Mouse (Mus musculus) c-Kit-positive CD71-positive TER-119-positive erythroid progenitor cells, embryonic 14.5 days (primary cell): Measurements from ENCODE around the gene Dcps.
"Not testable (repeated sequence)": the region's sequence is repeated elsewhere in the genome, so short reads cannot be mapped to it uniquely, and the experiment has no call there.

Source experiments
- DNase-seq: peaks from one replicate; pipeline ENCODE4 v3.0.0-alpha.2; 2013; ENCODE audit warnings: low spot score

The Dcps gene

DNA sequence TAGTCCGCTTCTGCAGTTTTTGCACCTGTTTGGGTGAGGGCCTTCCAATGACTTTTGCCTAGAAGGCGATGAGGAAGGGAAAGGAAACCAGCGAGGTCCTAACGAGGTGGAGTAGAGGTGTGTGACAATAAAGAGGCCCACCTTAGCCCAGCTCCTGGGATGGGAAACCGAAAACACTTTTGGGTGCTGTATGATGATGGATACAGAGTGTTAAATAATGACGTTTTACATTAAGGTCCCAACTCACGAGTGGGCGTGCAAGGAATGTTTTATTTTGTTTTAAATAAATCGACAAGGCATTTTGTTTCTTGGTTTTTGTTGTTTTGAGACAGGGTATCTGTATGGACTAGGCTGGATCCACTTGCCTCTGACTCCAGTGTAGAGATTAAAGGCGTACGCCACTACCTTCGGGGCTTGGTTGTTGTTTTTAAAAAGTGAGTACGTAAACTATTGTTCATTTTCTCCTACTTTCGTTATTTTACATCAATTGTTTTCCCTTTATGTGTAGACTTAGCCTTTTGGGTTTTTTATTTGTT, 331 bp upstream of the Dcps start:
- no peak for DNase-seq

DNA sequence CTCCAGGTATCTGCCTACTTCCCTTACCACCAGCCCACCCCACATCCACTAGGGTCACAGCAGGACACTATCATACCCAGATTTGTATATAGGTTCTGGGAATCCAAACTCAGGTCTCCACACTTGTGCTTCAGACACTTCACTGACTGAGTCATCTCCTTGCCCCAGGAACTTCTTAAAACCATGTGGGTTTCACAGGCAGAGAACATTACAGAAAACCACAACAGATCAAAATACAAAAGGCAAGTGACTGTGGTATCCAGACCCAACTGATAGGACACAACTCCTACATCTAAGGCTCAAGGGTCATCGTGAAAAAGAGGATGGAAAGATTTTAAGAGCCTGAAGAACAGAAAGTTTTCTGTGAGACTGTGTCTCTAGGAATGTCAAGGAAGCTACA, 2.5 kb downstream of the Dcps start:
- DNase-seq, result no peak

DNA sequence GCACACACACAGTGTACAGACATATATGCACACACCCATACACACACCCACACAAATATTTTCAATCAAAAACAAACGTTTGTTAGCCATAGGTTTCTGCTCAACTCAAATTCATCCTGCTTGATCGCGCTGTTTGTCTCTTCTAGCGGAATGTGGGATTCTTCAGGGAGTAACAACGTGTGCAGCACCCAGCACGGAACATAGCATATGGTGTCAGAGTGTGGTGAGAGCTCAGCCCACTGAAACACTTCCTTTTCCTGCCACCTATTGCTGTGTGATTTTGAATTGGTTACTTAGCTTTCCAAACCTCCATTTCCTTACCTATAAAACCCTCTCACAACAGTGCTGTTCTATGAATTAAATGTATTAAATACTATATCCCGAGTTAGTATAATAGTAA, 5.8 kb downstream of the Dcps start:
- no peak for DNase-seq

DNA sequence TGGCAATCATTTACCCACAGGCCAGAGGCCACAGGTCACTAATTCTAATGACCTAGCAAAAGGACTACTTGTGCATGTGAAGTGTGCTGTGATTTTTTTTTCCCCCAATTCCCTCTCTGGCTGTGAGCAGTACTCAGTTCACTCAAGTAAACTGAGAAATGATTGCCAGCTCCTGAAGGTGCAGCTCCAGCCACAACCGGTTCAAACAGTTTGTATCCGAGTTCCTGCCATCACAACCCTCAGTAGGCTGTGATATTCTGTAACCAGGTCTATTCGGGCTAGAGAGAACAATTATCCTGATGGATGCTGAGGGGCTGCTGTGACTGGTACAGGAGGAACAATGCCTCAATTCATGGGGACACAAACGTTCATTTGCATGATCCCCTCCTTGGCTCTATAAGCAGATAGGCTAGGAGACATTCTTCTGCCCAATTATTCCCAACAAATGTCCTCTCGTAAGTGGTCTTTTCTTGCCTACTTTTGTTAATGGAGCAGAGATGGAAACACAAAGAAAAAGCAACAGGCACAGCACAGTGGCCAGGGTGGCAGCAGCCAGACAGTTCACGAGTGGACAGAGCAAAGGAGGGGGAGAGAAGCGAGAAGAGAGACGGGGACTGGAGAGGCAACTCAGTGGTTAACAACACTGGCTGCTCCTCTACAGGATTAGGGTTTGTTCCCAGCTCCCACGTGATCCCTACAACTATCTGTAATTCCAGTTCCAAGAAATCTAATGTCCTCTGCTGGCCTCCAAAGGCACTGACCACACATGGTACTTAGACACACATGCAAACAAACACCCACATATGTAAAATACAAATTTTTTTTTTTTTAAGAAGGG, 8.8 kb downstream of the Dcps start:
- no peak for DNase-seq

DNA sequence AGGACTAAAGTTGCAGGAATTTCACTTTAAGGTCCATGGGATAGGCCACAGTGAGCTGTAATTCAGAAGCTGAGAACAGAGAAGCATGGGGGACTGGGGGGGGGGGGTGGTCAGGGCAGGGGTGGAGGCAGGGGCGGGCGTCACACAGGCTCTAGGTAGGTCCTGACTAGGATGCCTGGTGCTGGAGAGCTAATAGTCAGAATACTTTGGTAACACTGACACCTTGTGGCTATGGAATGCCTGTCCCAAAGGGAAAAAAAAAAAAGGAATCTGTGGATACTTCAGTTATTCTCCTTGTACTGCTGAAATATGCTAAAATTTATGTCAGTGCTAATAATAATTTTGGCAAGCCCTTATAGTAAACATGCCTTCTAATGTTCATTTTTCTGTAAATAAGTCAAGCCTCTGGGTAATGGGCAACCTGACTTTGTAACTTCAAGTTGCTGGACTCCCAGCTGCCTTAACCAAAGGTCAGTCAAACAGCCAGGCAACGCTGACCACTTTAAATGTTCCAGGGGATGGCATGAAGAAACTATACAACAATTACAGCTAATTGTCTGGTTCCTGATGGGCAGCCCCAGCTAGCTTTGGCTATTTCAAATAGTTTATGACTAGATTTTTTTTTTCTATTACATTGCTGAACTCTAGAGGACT, 9.6 kb downstream of the Dcps start:
- peak; percentile 29 for DNase-seq

DNA sequence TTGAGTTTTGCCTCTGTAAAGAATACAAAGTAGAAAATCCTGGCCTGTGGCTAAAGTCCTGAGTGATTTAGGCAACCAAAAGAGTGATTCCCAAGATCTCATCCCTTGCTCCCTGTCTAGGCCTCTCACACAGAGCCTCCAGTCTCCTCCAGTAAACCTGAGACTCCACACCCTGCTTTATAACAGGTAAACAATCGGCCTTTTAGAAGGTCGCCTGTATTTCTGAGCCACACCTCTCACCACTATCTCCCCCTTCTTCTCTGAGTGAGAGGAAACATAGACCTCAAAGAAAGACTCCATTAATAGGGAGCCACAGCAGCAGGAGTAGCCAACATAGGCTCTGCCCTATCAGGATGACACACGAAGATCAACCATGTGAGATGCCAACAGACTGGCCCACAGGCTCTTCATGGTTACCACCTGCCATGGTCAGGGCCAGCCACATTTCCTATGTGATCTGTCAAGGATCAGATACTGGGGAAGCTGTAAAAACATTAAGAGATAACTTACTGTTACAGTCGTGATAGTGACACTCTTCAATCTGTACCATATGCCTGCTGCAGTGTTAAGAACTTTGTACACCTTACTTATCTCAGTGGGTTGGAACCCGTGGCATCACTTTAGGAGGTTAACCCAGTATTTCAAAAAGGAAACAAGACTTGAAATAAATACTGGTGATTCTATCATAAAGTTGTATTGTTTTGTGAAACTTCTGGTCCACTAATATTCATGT, 11.6 kb downstream of the Dcps start:
- no peak for DNase-seq

DNA sequence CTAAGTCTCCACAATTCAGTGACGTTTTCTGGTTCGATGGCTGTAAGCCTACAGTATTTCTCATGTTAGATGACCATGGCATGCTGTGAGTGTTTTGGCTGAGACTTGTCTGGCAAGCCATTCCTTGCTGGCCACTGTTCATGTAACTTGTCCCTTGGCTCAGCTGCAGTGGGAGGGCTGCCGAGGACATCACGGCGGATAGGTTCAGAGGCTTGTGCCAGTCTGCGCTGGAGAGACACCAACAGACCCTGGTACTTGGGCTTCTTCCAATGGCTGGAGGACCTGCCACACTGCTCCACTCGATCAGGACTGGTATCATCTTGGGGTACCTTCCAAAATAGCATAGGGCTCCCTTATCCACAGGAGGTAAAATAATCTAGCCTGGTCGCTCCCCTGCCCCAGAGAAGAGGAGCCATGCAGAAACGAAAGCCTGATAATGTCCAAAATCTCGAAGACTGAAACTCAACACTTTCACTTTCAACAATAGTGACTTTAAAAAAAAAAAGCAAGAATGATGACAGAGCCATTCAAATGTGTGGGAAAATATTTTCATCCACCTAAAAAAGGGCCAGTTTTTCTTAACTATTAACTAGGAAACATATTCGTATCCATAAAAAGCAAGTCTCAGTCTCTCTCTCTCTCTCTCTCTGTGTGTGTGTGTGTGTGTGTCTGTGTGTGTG, 12.7 kb downstream of the Dcps start:
- DNase-seq, result no peak

DNA sequence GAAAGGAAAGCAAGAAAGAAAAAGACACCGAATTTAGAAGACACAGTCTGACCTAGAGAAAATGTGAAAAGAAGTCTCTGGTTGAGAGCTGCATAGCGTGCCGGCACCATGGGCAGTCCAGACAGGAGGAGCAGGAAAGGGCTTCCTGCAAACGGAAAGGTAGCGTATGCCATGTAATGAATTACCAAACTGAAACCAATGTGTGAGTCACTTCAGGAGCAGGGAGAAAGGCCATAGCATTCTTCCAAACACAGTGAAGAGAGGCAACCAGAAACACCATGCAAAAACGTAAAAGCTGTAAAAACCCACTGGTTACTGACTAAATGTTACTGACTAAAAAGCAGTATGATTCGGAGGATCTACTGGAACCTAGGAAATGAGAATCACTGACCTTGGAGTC, 14.1 kb downstream of the Dcps start:
- DNase-seq, result no peak

DNA sequence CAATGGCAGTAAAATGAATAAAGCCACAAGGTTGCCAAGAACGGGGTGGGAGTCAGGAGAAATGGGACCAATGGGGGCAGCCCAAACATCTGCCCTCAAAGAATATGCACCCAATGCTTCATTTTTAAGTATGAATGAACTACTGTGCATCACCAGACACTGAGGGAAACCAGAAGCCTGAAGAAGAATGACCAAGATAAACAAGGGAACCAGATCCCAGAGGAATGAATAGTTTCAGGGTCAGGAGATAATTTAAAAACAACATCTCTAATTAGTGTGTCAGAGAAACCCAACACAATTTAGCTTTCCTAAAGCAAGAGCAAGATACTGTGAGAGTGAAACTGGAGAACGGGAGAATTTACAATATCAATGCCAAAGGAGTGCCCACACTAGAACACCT, 15.2 kb downstream of the Dcps start:
- DNase-seq, result no peak

DNA sequence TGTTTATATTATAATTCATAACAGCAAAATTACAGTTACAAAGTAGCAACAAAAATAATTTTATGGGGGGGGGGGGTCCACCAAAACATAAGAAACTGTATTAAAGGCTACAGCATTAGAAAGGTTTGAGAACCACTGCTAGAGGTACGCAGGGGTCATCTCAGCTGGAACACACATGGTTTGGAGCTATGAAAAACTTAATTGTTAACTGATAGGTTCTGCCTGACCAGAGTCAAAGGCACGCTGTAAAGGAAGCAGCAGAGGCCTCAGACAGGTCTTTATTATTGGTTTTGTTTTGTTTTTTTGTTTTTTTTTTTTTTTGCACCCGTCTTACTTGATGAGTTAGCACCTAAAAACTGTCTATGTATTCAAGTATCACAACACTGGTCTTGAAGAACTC, 17.4 kb downstream of the Dcps start:
- DNase-seq, result no peak

DNA sequence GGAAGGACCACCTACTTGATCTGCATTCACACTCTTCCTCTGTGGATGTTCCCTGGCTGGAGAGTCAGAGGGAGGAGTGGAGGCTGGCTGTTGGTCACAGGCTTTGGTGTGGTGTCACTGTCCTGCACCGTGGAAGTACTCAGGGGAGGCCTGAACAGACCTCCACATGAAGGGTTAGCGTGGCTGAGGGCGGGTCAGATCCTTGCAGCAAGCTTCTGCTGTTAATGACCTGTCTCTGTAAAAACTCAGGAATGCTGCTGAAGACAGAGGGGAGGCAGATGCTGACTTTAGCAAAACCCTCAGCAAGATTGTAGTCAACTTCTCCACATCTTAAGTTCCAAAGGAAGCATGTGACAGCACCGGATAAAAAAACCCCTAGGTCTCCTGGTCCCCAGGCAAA, 19.0 kb downstream of the Dcps start:
- DNase-seq, result no peak

DNA sequence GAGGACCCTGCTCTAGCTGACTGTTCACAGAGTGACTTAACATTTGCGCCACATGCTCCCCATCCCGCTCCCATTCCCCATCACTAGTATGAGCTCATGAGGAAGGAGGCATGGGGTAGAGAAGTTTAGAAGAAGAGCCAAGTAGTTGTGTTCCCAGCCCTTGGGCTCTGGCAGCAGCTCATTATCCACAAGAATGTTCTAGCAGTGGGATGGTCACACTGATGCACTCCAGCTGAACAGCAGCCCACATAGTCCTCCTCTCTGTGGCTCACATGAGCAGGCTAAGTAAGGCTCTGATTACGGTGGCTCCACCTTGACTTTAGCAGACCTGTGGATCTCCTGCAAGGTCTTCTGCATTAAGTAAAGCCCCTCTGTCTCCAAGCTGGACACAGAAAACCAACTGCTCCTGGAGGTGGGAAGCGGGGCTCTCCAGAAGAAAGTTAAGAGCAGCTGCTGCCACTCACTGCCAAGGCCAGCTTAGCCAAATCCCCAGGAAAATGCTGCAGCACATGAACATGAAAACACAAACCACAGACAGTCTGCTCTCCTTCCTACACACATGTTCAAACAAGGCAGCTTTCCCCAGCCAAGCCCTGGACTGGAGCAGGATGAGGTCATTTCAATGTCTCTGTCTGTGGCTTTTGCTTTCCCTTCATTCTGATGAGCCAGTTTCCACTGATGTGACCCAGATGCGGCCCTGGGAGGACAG, 19.7 kb downstream of the Dcps start:
- DNase-seq, result no peak

DNA sequence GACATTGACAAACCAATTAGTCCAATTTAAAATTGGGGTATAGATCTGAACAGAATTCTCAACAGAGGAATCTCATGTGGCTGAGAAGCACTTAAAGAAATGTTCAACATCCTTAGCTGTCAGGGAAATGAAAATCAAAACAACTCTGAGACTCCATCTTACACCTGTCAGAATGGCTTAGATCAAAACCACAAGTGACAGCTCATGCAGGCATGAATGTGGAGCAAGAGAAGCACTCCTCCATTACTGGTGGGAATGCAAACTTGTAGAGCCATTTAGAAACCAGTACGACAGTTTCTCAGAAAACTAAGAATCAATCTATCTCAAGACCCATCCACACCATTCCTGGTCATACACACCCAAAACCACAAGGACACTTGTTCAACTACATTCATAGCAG, 22.9 kb downstream of the Dcps start:
- DNase-seq, result no peak

DNA sequence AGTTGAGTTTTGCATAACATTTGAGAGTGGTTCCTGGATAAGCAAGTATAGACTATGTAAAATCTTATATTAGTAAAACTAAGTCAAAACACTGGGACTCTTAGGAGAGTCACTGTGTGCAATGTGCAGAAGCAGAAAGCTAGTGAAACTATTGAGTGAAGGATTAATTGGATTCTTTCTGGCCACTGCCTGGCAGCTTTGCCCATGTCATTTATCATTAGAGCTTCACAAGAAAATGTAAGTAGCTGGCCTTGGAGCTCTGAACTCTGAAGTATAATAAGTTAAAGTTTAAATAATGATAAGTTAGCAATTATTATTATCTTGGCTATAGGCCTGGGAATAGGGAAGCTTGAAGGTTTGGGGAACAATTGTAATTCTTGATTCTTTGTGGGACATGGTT, 27.0 kb downstream of the Dcps start:
- DNase-seq, result not testable (repeated sequence)

DNA sequence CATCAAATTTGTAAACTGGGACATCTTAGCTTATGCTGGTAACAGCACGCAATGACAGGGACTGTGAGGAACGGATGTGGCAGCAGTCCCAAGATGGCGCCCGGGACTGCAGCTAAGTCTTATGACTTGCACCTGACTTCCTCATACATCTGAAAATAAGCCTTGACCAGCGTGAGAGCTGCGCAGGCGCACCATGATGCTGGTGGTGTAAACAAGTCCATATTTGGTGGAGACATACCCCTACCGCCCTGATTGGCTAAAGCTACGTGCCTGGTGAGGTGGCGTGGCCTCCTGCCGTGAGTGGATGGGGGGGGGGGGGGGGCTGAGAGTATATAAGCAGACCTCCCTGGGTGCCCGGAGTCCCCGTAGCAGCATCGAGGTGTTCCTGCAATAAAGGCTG, 28.6 kb downstream of the Dcps start:
- DNase-seq, result not testable (repeated sequence)

DNA sequence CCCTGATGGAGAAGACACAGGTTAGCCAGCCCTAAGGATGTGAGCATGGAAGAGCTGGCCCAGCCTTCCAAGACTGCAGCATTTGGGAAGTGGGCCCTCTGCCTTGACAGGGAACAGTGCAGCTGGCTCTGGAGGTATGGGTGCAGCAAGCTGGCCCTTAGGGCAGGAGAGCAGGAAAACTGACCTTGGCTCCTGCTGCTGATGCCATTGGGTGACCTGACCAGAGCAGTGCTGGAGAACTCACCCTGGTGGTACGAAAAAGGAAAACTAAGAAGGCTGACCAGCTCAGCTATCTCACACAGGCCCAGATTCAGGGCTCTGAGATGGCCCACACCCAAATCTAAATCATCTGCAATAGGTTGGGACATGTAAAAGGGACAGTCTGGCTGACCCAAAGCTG, 30.0 kb downstream of the Dcps start:
- no peak for DNase-seq

DNA sequence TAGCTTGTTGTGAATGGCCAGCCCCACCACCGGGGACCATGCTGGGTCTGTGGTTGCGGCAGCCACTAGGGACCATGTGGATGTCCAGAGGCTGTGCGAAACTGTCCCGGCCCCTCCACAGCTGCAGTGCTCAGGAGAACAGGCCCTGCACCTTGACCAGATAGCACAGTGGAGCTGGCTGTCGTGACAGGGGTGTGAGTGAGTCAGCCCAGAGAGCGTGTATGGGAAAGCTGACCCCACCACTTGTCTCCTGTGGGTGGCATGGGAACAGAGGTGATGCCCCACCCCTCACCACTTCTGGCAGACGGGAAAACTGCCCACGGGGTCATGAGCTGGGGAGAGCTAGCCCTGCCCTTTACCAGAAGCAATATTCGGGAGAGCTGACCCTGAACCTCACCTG, 30.7 kb downstream of the Dcps start:
- DNase-seq, result no peak

DNA sequence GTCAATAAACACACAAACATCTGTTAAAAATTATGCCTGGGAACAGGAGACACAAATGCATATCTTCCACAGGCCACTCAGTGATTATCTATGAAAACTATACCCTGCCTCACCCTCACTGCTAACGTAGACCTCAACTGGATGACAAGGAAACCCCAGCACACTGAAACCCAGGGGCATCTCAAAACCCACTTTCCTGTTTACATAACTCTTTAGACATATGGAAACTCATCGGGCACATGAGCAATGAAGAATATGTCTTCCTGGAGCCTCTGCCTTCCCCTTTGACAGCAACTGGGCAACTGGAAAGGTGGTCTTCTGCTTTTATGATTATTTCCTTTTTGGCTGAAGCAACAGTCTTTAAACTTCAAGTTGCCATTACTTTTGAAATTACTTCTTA, 33.6 kb downstream of the Dcps start:
- no peak for DNase-seq

DNA sequence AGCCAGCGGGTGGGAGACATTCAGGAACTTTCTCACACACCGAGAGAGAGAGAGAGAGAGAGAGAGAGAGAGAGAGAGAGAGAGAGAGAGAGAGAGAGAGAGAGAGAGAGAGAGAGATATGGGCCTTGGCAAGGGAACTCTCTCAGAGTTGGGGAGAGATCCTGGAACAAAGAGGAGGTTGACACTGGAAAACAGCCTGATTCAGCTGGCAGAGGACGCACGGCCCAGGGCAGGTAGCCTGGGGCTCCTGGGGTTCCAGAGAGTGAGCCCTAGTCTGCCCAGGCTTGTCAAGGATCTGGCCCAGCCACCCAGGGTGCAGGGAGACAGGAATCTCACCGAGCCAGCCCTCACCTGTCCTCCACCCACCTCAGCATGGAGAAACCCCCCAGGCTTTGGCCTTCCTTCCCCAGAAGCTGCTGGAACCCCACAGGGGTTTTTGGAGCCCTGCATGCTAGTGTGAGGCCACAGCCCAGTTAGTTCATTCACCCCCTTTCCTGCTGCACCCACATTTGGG, 36.6 kb downstream of the Dcps start:
- no peak for DNase-seq

DNA sequence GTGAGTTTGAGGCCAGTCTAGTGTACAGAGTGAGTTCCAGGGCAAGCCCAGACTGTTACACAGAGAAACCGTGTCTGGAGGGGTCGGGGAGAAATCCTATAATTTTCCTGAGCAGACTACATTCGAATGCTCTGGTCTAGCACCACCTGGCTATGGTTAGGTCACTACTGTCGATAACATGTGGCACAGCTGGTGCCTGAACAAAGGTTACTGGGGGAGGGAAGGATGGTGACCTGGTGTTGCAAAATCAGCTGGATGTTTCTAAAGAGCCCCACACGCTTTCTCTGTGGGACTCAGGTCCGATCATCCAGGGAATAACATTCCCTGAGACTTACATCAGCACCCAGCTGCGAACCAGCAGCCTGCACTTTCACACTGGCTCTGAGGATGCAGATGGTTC, 37.8 kb downstream of the Dcps start:
- DNase-seq, result no peak

DNA sequence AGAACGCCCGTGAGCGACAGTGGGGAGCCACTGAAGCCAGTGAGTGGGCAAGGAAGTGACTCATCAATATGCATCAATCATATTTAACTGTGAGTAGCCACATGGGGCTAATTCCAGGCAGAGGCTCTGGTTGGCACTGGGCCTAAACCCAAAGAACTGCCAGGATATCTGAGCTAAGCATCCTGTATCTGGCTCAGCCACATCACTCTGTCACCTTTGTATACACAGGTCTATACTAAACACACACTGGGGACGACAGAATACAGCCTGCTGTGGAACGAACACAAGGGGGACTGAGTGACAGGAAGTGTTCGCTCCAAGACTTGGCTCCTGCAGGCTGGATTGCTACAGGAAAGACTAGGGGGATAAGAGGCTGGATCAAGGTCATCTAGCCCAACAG, 40.3 kb downstream of the Dcps start:
- no peak for DNase-seq
